Mouse (Mus musculus): Measurements from ENCODE around the gene Gramd1c.

DNA sequence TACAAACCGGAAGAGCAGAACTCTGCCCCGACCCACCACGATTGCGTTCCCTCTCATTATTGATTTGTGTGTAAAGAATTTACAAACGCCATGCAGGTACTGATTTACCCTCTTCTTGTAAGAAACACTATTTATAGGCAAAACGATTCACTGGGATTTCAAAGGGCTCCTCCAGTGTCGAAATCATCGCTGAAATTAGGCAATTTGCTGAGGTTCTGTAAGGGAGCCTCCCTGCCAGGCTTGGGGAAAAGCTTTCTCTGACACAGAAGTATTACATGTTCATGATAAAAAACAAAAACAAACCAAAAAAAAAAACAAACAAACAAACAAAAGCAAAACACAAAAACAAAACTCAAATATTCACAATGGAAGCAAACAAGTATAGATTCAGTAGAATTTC lies 64.0 kb downstream of the Gramd1c start:
- TF ChIP-seq POLR2A (IDR thresholded peaks at IDR 0.05; ENCODE audit: borderline replicate concordance, insufficient read depth, low read length) (no peak), CTCF (IDR thresholded peaks at IDR 0.05; ENCODE audit: borderline replicate concordance, insufficient read depth, low read depth, low read length) (no peak)

All from cerebellum, adult 2 months (tissue).